Mouse (Mus musculus) limb, embryonic 11.5 days (tissue): Measurements from ENCODE around the gene Pgbd1. TPM values are rescaled to one million over a fixed set of nuclear protein-coding genes. Genes with fewer than 3 reads are reported as not detected.
A peak's percentile ranks its signal among the peaks of the same experiment; 100 is the strongest.

Source experiments
- ATAC-seq: fragments of 200-750 bp; cut with Nextera tagmentation; 2 replicates; pipeline ENCODE4 v1.8.0; 2017; ENCODE audit warnings: low read depth; ENCODE audit not compliant: insufficient number of reproducible peaks, low FRiP score, low TSS enrichment
- DNase-seq: peaks from one replicate; pipeline ENCODE4 v3.0.0-alpha.2; 2015; ENCODE audit warnings: low spot score
- H3K27ac ChIP-seq: fragments of 300-500 bp; sonication (generic); replicated peaks from 2 replicates; pipeline ENCODE4 v1.5.1; 2014; ENCODE audit warnings: low read depth, mild to moderate bottlenecking, low read length
- H3K27me3 ChIP-seq: fragments of 300-500 bp; sonication (generic); 2 replicates; pipeline ENCODE4 v1.6.1; 2014; ENCODE audit warnings: mild to moderate bottlenecking, low read length, mixed read lengths; ENCODE audit not compliant: control insufficient read depth, insufficient read depth
- H3K36me3 ChIP-seq: fragments of 300-500 bp; sonication (generic); 2 replicates; pipeline ENCODE4 v1.6.1; 2014; ENCODE audit warnings: mild to moderate bottlenecking, low read length, moderate library complexity, mixed read lengths; ENCODE audit not compliant: control insufficient read depth, insufficient read depth
- H3K4me1 ChIP-seq: fragments of 300-500 bp; sonication (generic); 2 replicates; pipeline ENCODE4 v1.6.1; 2014; ENCODE audit warnings: low read length, mixed read lengths; ENCODE audit not compliant: control insufficient read depth, insufficient read depth
- H3K4me2 ChIP-seq: fragments of 300-500 bp; sonication (generic); 2 replicates; pipeline ENCODE4 v1.6.1; 2014; ENCODE audit warnings: low read depth, mild to moderate bottlenecking, moderate library complexity; ENCODE audit not compliant: severe bottlenecking
- H3K4me3 ChIP-seq: fragments of 300-500 bp; sonication (generic); 2 replicates; pipeline ENCODE4 v1.5.1; 2014; ENCODE audit warnings: low read depth, low read length
- H3K9ac ChIP-seq: fragments of 300-500 bp; sonication (generic); 2 replicates; pipeline ENCODE4 v1.6.1; 2014; ENCODE audit warnings: mild to moderate bottlenecking, low read length
- H3K9me3 ChIP-seq: fragments of 300-500 bp; sonication (generic); 2 replicates; pipeline ENCODE4 v1.6.1; 2016; ENCODE audit warnings: low read length; ENCODE audit not compliant: control insufficient read depth
- WGBS: fragments of 180-500 bp; shearing (Covaris S2); extraction: QIAGEN DNeasy Blood & Tissue Kit; methylation state at CpG from one replicate; pipeline ENCODE4 v1.1.7; 2014; 5-methylcytosine and 5-hydroxymethylcytosine counted together
- polyA plus RNA-seq: library from polyadenylated mRNA; unstranded; fragments of >200 nt; fragmentation: Nextera tagmentation; extraction: Ambion mirVana; gene quantifications from 2 replicates; pipeline ENCODE4 v1.2.1, GENCODE M21; 2014

The Pgbd1 gene
- polyA plus RNA-seq, 1 experiment from 2014 or later, result 5.7 TPM

DNA sequence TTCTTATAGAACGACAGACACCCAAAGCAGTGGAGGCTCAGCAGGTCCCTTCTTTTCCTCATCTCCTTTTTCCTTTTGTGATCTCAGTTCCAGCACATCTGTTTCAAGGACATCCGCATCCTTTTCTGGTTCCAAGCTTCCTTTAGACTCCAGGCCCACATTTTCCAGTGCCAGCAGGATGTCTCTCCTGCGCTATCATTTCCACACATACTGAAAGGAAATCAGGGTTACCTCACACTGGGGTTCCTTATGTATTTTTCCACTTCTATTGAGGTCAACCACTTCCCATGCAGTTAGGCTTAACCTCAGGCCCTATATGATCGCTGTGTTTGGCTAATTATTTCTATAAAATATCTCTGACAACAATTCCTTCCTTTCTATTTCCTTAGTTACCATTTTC lies 5.4 kb downstream of the Pgbd1 start:
- Histone ChIP-seq H3K9me3 (no peaks in the 10 kb centered on the region), H3K4me1 (0 out of 2 replicates have a peak, but pooled peaks cover 3% of the 10 kb centered on the region), H3K9ac (no peak overlapping the region), H3K27ac (no peak overlapping the region), H3K27me3 (no peaks in the 10 kb centered on the region), H3K4me2 (no peak overlapping the region), H3K36me3 (no peaks in the 10 kb centered on the region), H3K4me3 (no peak overlapping the region)
- ATAC-seq, result no peak
- 84% methylated on average over 4 of the region's 4 CpGs for WGBS
- no peak for DNase-seq

DNA sequence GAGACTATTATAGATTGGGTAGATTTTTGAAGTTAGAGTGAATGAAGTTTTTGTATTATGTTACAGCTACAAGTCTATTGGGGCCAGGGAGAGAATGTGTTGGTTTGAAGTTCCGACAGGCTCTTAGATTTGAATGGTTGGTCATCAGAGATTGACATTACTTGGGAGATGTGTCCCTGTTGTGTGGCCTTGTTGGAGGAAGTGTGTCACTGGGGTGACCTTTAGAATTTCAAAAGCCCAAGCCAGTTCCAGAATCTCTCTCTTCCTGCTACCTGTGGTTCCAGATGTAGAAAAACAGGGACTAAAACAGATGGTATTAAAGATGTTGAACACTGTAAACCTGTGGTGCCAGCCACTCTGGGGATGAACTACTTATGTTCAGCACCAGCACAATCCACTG lies 13.2 kb downstream of the Pgbd1 start:
- H3K9me3 ChIP-seq, result no peaks in the 10 kb centered on the region
- H3K4me2 ChIP-seq, result no peak overlapping the region
- no peaks in the 10 kb centered on the region for H3K4me1 ChIP-seq
- no peak overlapping the region for H3K9ac ChIP-seq
- no peak overlapping the region for H3K27ac ChIP-seq
- no peak for ATAC-seq
- DNase-seq, result no peak
- no peak overlapping the region for H3K4me3 ChIP-seq
- no peaks in the 10 kb centered on the region for H3K27me3 ChIP-seq
- no peaks in the 10 kb centered on the region for H3K36me3 ChIP-seq
- 94% methylated on average over 1 of the region's 1 CpGs for WGBS

DNA sequence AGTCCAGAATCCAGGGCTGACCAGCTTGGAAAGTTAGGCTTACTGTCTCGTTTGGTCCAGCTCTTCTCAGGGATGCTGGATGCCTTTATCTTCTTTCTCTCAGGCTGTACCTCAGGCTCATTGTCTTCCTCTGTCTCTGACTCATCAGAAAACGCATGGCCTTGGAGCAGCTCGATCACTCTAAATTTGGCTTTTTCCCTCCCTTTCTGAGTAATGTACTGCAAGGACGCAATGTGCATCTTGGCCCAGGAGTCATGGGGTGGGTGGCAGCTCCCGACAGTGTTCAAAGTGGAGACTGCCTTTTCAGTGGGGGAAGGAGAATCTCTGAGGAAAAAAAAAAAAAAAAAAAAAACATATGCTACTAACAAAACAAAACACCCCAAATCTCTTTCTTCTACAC lies 17.6 kb downstream of the Pgbd1 start:
- DNase-seq (peak; percentile 3), ATAC-seq (no peak)
- Histone ChIP-seq H3K4me3 (no peak overlapping the region), H3K4me1 (no peaks in the 10 kb centered on the region), H3K9ac (no peak overlapping the region), H3K36me3 (no peaks in the 10 kb centered on the region), H3K27ac (no peak overlapping the region), H3K27me3 (no peaks in the 10 kb centered on the region), H3K4me2 (no peak overlapping the region), H3K9me3 (no peaks in the 10 kb centered on the region)
- WGBS, result 60% methylated on average over 5 of the region's 5 CpGs

DNA sequence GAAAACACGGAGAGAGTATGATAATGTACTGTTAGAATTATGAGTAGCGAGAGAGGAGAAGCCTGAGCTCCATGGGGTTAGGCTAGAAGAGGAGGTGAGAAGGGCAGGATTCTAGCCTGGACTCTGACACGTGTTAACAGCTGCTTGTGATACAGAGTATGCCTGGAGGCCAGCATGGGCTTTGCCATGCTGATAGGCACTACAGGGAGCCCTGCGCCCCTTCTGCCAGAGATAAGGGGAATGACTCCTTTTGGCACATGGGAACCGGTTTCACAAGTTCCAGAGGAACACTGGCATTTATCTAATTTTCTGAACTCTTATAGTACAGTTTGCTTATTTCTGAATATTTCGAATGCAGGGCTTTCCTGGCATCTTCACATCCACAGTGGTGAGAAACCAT lies 22.0 kb downstream of the Pgbd1 start:
- DNase-seq (no peak), ATAC-seq (no peak)
- Histone ChIP-seq H3K4me2 (no peak overlapping the region), H3K27ac (no peak overlapping the region), H3K9me3 (no peaks in the 10 kb centered on the region), H3K36me3 (no peaks in the 10 kb centered on the region), H3K9ac (no peak overlapping the region), H3K4me3 (no peak overlapping the region), H3K4me1 (no peaks in the 10 kb centered on the region), H3K27me3 (no peaks in the 10 kb centered on the region)
- 60% methylated on average over 6 of the region's 6 CpGs for WGBS

DNA sequence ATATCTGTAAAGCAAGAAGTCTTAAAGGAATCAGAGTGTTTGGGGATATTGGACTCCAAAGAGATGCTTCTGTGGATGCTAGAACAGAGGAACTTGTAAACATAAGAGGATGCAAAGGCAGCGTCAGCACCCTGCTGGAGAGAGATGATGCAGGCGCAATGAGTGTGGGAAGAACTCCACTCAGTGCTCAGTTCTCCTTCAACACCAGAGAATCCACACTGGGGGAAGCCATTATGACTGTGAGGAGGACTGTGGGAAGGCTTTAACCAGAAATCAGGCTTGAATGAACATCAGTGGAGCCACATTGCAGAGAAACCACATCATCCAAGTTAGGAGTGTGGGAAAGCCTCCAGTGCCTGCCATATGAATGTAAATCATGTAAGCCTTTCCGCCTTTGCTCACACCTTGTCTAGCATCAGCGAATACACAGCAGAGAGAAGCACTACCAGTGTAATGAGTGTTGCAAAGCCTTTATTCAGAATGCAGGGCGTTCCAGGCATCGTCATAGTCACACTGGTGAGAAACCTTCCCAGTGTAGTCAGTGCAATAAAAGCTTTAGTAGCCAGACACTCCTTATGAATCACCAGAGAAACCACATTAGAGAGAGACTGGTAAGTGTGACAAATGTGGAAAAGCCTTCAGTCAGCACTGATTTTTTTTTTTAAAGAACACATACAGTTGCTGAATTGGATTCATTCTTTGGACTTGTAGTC lies 23.4 kb downstream of the Pgbd1 start:
- no peak overlapping the region for H3K4me2 ChIP-seq
- H3K4me1 ChIP-seq, result no peaks in the 10 kb centered on the region
- no peak for DNase-seq
- H3K27me3 ChIP-seq, result no peaks in the 10 kb centered on the region
- H3K9ac ChIP-seq, result no peak overlapping the region
- H3K36me3 ChIP-seq, result no peaks in the 10 kb centered on the region
- 73% methylated on average over 6 of the region's 6 CpGs for WGBS
- H3K4me3 ChIP-seq, result no peak overlapping the region
- H3K9me3 ChIP-seq, result no peaks in the 10 kb centered on the region
- ATAC-seq, result no peak
- H3K27ac ChIP-seq, result no peak overlapping the region

DNA sequence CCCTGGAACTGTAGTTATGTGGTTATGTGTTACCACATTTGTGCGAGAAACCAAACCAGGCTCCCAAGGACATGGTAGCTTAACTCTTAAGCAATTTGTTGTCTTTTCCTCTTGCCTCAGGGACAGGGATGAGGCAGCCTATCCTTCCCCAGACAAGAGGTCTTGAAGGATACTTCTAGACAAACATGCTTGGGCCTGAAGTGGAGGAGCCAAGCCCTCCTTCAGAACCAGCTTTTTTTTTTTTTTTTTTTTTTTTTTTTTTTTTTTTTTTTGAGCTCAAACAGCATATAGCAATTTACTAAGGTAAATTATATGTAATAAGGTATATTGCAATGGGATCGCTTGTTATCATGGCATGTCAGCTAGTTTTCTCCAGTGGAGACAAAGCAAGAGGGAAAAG lies 25.1 kb downstream of the Pgbd1 start:
- H3K4me1 ChIP-seq, result no peaks in the 10 kb centered on the region
- ATAC-seq, result no peak
- 90% methylated on average over 2 of the region's 2 CpGs for WGBS

DNA sequence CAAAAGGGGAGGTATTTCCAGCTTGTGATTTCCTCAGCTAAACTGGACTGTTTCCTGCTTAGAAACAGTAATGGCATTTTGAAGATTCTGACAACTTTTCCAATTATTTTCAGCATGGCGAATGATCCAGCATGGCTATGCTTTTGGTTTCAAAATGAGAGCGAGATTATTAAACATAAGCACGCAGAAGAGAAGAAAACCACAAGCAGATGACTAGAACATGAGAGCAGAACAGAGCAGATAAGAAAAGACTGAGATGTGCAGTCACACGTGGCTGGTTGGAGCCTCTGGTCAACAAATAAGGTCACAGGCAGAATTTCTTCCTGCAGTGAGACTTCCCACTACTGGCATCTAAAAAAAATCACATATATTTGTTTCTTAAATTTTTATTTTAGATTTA lies 25.6 kb downstream of the Pgbd1 start:
- 82% methylated on average over 4 of the region's 4 CpGs for WGBS
- no peak overlapping the region for H3K9ac ChIP-seq
- DNase-seq, result no peak
- H3K4me1 ChIP-seq, result no peaks in the 10 kb centered on the region
- no peak overlapping the region for H3K4me2 ChIP-seq
- no peak for ATAC-seq
- H3K27ac ChIP-seq, result no peak overlapping the region
- H3K4me3 ChIP-seq, result no peak overlapping the region
- no peaks in the 10 kb centered on the region for H3K36me3 ChIP-seq
- no peaks in the 10 kb centered on the region for H3K27me3 ChIP-seq
- no peaks in the 10 kb centered on the region for H3K9me3 ChIP-seq

More for the DNA sequence above, 25.1 kb downstream of the Pgbd1 start:
- Histone ChIP-seq H3K9me3 (no peaks in the 10 kb centered on the region), H3K27ac (no peak overlapping the region), H3K4me3 (no peak overlapping the region), H3K9ac (no peak overlapping the region), H3K36me3 (no peaks in the 10 kb centered on the region), H3K27me3 (no peaks in the 10 kb centered on the region), H3K4me2 (no peak overlapping the region)
- no peak for DNase-seq

DNA sequence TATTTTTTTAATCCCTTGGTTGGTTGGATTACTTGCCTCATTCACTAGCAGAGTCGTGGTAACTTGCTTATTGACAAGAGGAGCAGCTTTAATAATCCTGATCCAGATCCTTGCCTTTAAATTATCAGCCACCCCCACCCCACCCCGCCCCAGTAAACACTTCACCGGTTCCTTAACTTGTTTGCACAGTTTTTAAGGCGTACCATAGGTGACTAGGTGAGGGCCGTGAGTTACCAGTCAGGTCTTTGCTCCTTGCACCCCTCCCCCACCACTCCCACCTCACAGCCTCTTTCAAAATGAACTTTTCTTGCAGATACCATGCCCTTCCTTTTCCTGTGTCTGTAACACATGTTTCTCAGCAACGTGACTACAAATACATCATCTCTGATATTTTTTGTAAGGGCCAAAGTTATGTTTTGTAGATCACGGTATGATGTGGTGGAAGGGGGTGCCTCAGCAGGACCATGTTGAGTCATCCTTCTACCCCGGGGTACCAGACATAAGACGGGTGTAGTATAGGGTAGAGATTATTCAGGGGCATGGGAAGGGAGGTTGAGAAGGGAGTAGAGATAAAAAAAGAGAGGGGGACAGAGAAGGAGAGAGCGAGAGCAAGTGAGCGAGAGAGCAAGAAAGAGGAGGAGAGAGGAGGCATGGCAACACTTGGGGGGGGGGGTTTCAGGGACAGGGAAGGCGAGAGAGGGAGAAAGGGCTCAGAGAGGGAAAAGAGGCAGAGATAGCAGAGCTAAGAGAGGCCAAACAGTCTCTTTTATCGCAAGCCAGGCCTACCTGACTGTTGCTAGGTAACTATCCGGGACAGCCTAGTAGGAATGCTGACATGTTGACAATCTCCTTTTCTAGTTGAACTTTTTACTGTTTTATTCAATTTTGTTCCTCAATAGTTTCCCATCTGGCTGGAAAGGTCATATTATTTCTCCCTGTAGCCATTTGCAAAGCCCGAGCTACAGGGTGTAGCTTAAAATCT lies 26.3 kb downstream of the Pgbd1 start:
- Histone ChIP-seq H3K4me2 (no peak overlapping the region), H3K4me1 (no peaks in the 10 kb centered on the region), H3K4me3 (no peak overlapping the region), H3K9ac (no peak overlapping the region), H3K27ac (no peak overlapping the region), H3K27me3 (no peaks in the 10 kb centered on the region), H3K36me3 (no peaks in the 10 kb centered on the region), H3K9me3 (no peaks in the 10 kb centered on the region)
- WGBS, result 74% methylated on average over 15 of the region's 15 CpGs
- no peak for ATAC-seq
- peak; percentile 7 for DNase-seq
